Mouse (Mus musculus): ENCODE results near the gene Bdnf. TPM values are rescaled to one million over a fixed set of nuclear protein-coding genes. Genes with fewer than 3 reads are reported as not detected.

Bdnf gene
- total and polyA plus RNA-seq, 2 experiments from 2014 or later = 5.6 to 7.6 TPM

GRCm38 (mm10) chr2:109738331-109738730 is 63.8 kb downstream of the Bdnf start:
- Histone ChIP-seq H3K9me3 (ENCODE audit: low read length) (no peaks in the 10 kb centered on the region), H3K27ac (no peak overlapping the region), H3K36me3 (ENCODE audit: insufficient read depth, low read length) (no peaks in the 10 kb centered on the region), H3K4me2 (ENCODE audit: low read depth, low read length) (no peak overlapping the region), H3K27me3 (ENCODE audit: insufficient read depth, low read length) (no peaks in the 10 kb centered on the region), H3K4me3 (ENCODE audit: low read length) (no peak overlapping the region), H3K9ac (replicated peaks; ENCODE audit: low read length) (no peak overlapping the region), H3K4me1 (ENCODE audit: insufficient read depth, low read length) (0 out of 2 replicates have a peak, but pooled peaks cover 7% of the 10 kb centered on the region)
- no peak for ATAC-seq
- 86% methylated on average over 2 of the region's 2 CpGs for WGBS
- no peak for TF ChIP-seq CTCF (IDR thresholded peaks at IDR 0.05; ENCODE audit: low read depth)
- DNase-seq (ENCODE audit: low spot score) = no peak

- no peaks in the 10 kb centered on the region for H3K36me3 ChIP-seq (ENCODE audit: insufficient read depth, low read length)
- no peak overlapping the region for H3K9ac ChIP-seq (replicated peaks; ENCODE audit: low read length)
- no peaks in the 10 kb centered on the region for H3K9me3 ChIP-seq (ENCODE audit: low read length)
- no peaks in the 10 kb centered on the region for H3K27me3 ChIP-seq (ENCODE audit: insufficient read depth, low read length)
- ATAC-seq = peak; percentile 64
- WGBS = 37% methylated on average over 3 of the region's 3 CpGs
- peak; percentile 22 for DNase-seq (ENCODE audit: low spot score)
- H3K4me2 ChIP-seq (ENCODE audit: low read depth, low read length) = no peak overlapping the region
- TF ChIP-seq CTCF (IDR thresholded peaks at IDR 0.05; ENCODE audit: low read depth) = no peak
- H3K4me1 ChIP-seq (ENCODE audit: insufficient read depth, low read length) = 0 out of 2 replicates have a peak, but pooled peaks cover 7% of the 10 kb centered on the region
- H3K27ac ChIP-seq = no peak overlapping the region
- no peak overlapping the region for H3K4me3 ChIP-seq (ENCODE audit: low read length)
These were observed 68.9 kb downstream of the Bdnf start for GRCm38 (mm10) chr2:109743208-109743960.

GRCm38 (mm10) chr2:109746223-109746622 is 71.7 kb downstream of the Bdnf start:
- no peaks in the 10 kb centered on the region for H3K27me3 ChIP-seq (ENCODE audit: insufficient read depth, low read length)
- DNase-seq (ENCODE audit: low spot score) = no peak
- no peak for TF ChIP-seq CTCF (IDR thresholded peaks at IDR 0.05; ENCODE audit: low read depth)

GRCm38 (mm10) chr2:109748412-109748811 is 73.9 kb downstream of the Bdnf start:
- Histone ChIP-seq H3K27me3 (ENCODE audit: insufficient read depth, low read length) (no peaks in the 10 kb centered on the region), H3K4me3 (ENCODE audit: low read length) (no peak overlapping the region), H3K9me3 (ENCODE audit: low read length) (no peaks in the 10 kb centered on the region), H3K27ac (no peak overlapping the region), H3K9ac (replicated peaks; ENCODE audit: low read length) (no peak overlapping the region), H3K4me1 (ENCODE audit: insufficient read depth, low read length) (no peaks in the 10 kb centered on the region), H3K36me3 (ENCODE audit: insufficient read depth, low read length) (no peaks in the 10 kb centered on the region), H3K4me2 (ENCODE audit: low read depth, low read length) (no peak overlapping the region)
- DNase-seq (ENCODE audit: low spot score) = no peak
- ATAC-seq = no peak
- TF ChIP-seq CTCF (IDR thresholded peaks at IDR 0.05; ENCODE audit: low read depth) = no peak

More at GRCm38 (mm10) chr2:109746223-109746622, 71.7 kb downstream of the Bdnf start:
- no peak overlapping the region for H3K27ac ChIP-seq
- H3K4me3 ChIP-seq (ENCODE audit: low read length) = no peak overlapping the region
- no peaks in the 10 kb centered on the region for H3K9me3 ChIP-seq (ENCODE audit: low read length)
- H3K9ac ChIP-seq (replicated peaks; ENCODE audit: low read length) = no peak overlapping the region
- 0 out of 2 replicates have a peak, but pooled peaks cover 7% of the 10 kb centered on the region for H3K4me1 ChIP-seq (ENCODE audit: insufficient read depth, low read length)
- WGBS = 11% methylated on average over 1 of the region's 1 CpGs
- H3K36me3 ChIP-seq (ENCODE audit: insufficient read depth, low read length) = no peaks in the 10 kb centered on the region
- ATAC-seq = no peak
- H3K4me2 ChIP-seq (ENCODE audit: low read depth, low read length) = no peak overlapping the region

GRCm38 (mm10) chr2:109748815-109749214 is 74.3 kb downstream of the Bdnf start:
- ATAC-seq = no peak
- Histone ChIP-seq H3K27me3 (ENCODE audit: insufficient read depth, low read length) (no peaks in the 10 kb centered on the region), H3K27ac (no peak overlapping the region), H3K9ac (replicated peaks; ENCODE audit: low read length) (no peak overlapping the region), H3K36me3 (ENCODE audit: insufficient read depth, low read length) (no peaks in the 10 kb centered on the region), H3K9me3 (ENCODE audit: low read length) (no peaks in the 10 kb centered on the region), H3K4me2 (ENCODE audit: low read depth, low read length) (no peak overlapping the region), H3K4me3 (ENCODE audit: low read length) (no peak overlapping the region), H3K4me1 (ENCODE audit: insufficient read depth, low read length) (no peaks in the 10 kb centered on the region)
- no peak for TF ChIP-seq CTCF (IDR thresholded peaks at IDR 0.05; ENCODE audit: low read depth)
- DNase-seq (ENCODE audit: low spot score) = no peak
- 81% methylated on average over 4 of the region's 4 CpGs for WGBS

GRCm38 (mm10) chr2:109749964-109750363 is 75.5 kb downstream of the Bdnf start:
- H3K4me1 ChIP-seq (ENCODE audit: insufficient read depth, low read length) = no peaks in the 10 kb centered on the region
- H3K4me2 ChIP-seq (ENCODE audit: low read depth, low read length) = no peak overlapping the region
- no peak overlapping the region for H3K4me3 ChIP-seq (ENCODE audit: low read length)
- H3K9me3 ChIP-seq (ENCODE audit: low read length) = no peaks in the 10 kb centered on the region
- ATAC-seq = no peak
- H3K36me3 ChIP-seq (ENCODE audit: insufficient read depth, low read length) = no peaks in the 10 kb centered on the region
- no peak overlapping the region for H3K9ac ChIP-seq (replicated peaks; ENCODE audit: low read length)
- no peaks in the 10 kb centered on the region for H3K27me3 ChIP-seq (ENCODE audit: insufficient read depth, low read length)
- no peak overlapping the region for H3K27ac ChIP-seq
- no peak for TF ChIP-seq CTCF (IDR thresholded peaks at IDR 0.05; ENCODE audit: low read depth)
- DNase-seq (ENCODE audit: low spot score) = no peak

- TF ChIP-seq CTCF (IDR thresholded peaks at IDR 0.05; ENCODE audit: low read depth) = no peak
- H3K9me3 ChIP-seq (ENCODE audit: low read length) = no peaks in the 10 kb centered on the region
- no peaks in the 10 kb centered on the region for H3K36me3 ChIP-seq (ENCODE audit: insufficient read depth, low read length)
- WGBS = 74% methylated on average over 1 of the region's 1 CpGs
- H3K4me2 ChIP-seq (ENCODE audit: low read depth, low read length) = no peak overlapping the region
- no peak overlapping the region for H3K27ac ChIP-seq
- no peak overlapping the region for H3K4me3 ChIP-seq (ENCODE audit: low read length)
- no peaks in the 10 kb centered on the region for H3K4me1 ChIP-seq (ENCODE audit: insufficient read depth, low read length)
- DNase-seq (ENCODE audit: low spot score) (no peak), ATAC-seq (no peak)
- H3K27me3 ChIP-seq (ENCODE audit: insufficient read depth, low read length) = no peaks in the 10 kb centered on the region
- no peak overlapping the region for H3K9ac ChIP-seq (replicated peaks; ENCODE audit: low read length)
These were observed 76.0 kb downstream of the Bdnf start for GRCm38 (mm10) chr2:109750484-109750883.

Measured in hindbrain, postnatal 0 days (tissue).